Mouse (Mus musculus): ENCODE data around the gene Spsb4. TPM values are rescaled to one million over a fixed set of nuclear protein-coding genes. Genes with fewer than 3 reads are reported as not detected.
A peak's percentile ranks its signal among the peaks of the same experiment; 100 is the strongest.

The Spsb4 gene
- polyA plus RNA-seq, 2 experiments, result 19.9 to 28.4 TPM

DNA sequence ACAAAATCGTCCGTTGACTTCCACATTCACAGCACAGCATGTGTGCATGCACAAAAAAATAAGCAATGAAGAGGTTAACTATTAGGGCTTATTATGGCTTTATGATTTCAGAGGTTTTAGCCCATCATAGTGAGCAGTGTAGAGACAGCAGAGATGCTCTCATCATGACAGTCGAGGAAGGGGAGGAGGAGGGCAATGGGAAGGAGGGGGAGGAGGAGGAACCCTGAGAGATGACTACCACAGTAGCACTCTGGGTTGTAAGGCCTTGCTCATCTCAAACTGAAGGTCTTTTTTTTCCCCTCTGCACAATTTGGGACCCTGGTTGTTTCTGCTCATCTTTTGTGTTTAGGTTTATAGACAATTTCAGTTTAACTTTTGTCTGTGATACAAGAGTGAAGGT, 83.8 kb downstream of the Spsb4 start:
- H3K9ac ChIP-seq (ENCODE audit: low read depth, low read length, severe bottlenecking), result no peak overlapping the region
- no peaks in the 10 kb centered on the region for H3K9me3 ChIP-seq (ENCODE audit: control insufficient read depth, low read length)
- no peaks in the 10 kb centered on the region for H3K27me3 ChIP-seq (ENCODE audit: control insufficient read depth, insufficient read depth, low read length)
- DNase-seq (ENCODE audit: low spot score) (no peak), ATAC-seq (ENCODE audit: low FRiP score, low read depth) (no peak)
- 81% methylated on average over 3 of the region's 3 CpGs for WGBS
- H3K4me1 ChIP-seq (ENCODE audit: control insufficient read depth, insufficient read depth, low read length), result no peaks in the 10 kb centered on the region
- no peak overlapping the region for H3K4me2 ChIP-seq (replicated peaks; ENCODE audit: low read depth, low read length, severe bottlenecking)
- H3K4me3 ChIP-seq (replicated peaks; ENCODE audit: low read length), result no peak overlapping the region
- no peak for TF ChIP-seq POLR2A (IDR thresholded peaks at IDR 0.05; ENCODE audit: borderline replicate concordance, extremely low read depth, insufficient read depth, insufficient read length)
- no peak overlapping the region for H3K27ac ChIP-seq (replicated peaks; ENCODE audit: low read depth, low read length)
- H3K36me3 ChIP-seq (ENCODE audit: control insufficient read depth, insufficient read depth, low read length), result no peaks in the 10 kb centered on the region

- 61% methylated on average over 8 of the region's 8 CpGs for WGBS
- H3K27ac ChIP-seq (replicated peaks; ENCODE audit: low read depth, low read length), result 0 out of 2 replicates have a peak overlapping the region, but pooled peaks have one; percentile 28
- no peaks in the 10 kb centered on the region for H3K4me1 ChIP-seq (ENCODE audit: control insufficient read depth, insufficient read depth, low read length)
- H3K9me3 ChIP-seq (ENCODE audit: control insufficient read depth, low read length), result no peaks in the 10 kb centered on the region
- ATAC-seq (ENCODE audit: low FRiP score, low read depth) (no peak), DNase-seq (ENCODE audit: low spot score) (no peak)
- H3K9ac ChIP-seq (ENCODE audit: low read depth, low read length, severe bottlenecking), result no peak overlapping the region
- TF ChIP-seq POLR2A (IDR thresholded peaks at IDR 0.05; ENCODE audit: borderline replicate concordance, extremely low read depth, insufficient read depth, insufficient read length), result no peak
- H3K4me2 ChIP-seq (replicated peaks; ENCODE audit: low read depth, low read length, severe bottlenecking), result no peak overlapping the region
- H3K4me3 ChIP-seq (replicated peaks; ENCODE audit: low read length), result no peak overlapping the region
- H3K36me3 ChIP-seq (ENCODE audit: control insufficient read depth, insufficient read depth, low read length), result no peaks in the 10 kb centered on the region
- H3K27me3 ChIP-seq (ENCODE audit: control insufficient read depth, insufficient read depth, low read length), result no peaks in the 10 kb centered on the region
These were observed 85.9 kb downstream of the Spsb4 start for GRCm38 (mm10) chr9:96932751-96933150.

- no peak for TF ChIP-seq POLR2A (IDR thresholded peaks at IDR 0.05; ENCODE audit: borderline replicate concordance, extremely low read depth, insufficient read depth, insufficient read length)
- Histone ChIP-seq H3K27ac (replicated peaks; ENCODE audit: low read depth, low read length) (peak overlapping the region; percentile 52), H3K36me3 (ENCODE audit: control insufficient read depth, insufficient read depth, low read length) (no peaks in the 10 kb centered on the region), H3K4me2 (replicated peaks; ENCODE audit: low read depth, low read length, severe bottlenecking) (no peak overlapping the region), H3K27me3 (ENCODE audit: control insufficient read depth, insufficient read depth, low read length) (no peaks in the 10 kb centered on the region), H3K9ac (ENCODE audit: low read depth, low read length, severe bottlenecking) (no peak overlapping the region), H3K4me1 (ENCODE audit: control insufficient read depth, insufficient read depth, low read length) (peaks cover 21% of the 10 kb centered on the region), H3K4me3 (replicated peaks; ENCODE audit: low read length) (no peak overlapping the region), H3K9me3 (ENCODE audit: control insufficient read depth, low read length) (no peaks in the 10 kb centered on the region)
- ATAC-seq (ENCODE audit: low FRiP score, low read depth) (peak; percentile 72), DNase-seq (ENCODE audit: low spot score) (peak; percentile 73)
- 40% methylated on average over 17 of the region's 17 CpGs for WGBS
These were observed 94.9 kb downstream of the Spsb4 start for GRCm38 (mm10) chr9:96923577-96924316.

- DNase-seq (ENCODE audit: low spot score), result no peak
- peak; percentile 24; the same call in 1 of the 2 replicates for ATAC-seq (ENCODE audit: low FRiP score, low read depth)
- no peaks in the 10 kb centered on the region for H3K27me3 ChIP-seq (ENCODE audit: control insufficient read depth, insufficient read depth, low read length)
- peaks cover 21% of the 10 kb centered on the region for H3K4me1 ChIP-seq (ENCODE audit: control insufficient read depth, insufficient read depth, low read length)
- H3K4me2 ChIP-seq (replicated peaks; ENCODE audit: low read depth, low read length, severe bottlenecking), result no peak overlapping the region
- peak overlapping the region; percentile 52 for H3K27ac ChIP-seq (replicated peaks; ENCODE audit: low read depth, low read length)
- no peaks in the 10 kb centered on the region for H3K9me3 ChIP-seq (ENCODE audit: control insufficient read depth, low read length)
- WGBS, result 42% methylated on average over 6 of the region's 6 CpGs
- no peak for TF ChIP-seq POLR2A (IDR thresholded peaks at IDR 0.05; ENCODE audit: borderline replicate concordance, extremely low read depth, insufficient read depth, insufficient read length)
- H3K36me3 ChIP-seq (ENCODE audit: control insufficient read depth, insufficient read depth, low read length), result no peaks in the 10 kb centered on the region
- no peak overlapping the region for H3K9ac ChIP-seq (ENCODE audit: low read depth, low read length, severe bottlenecking)
- no peak overlapping the region for H3K4me3 ChIP-seq (replicated peaks; ENCODE audit: low read length)
These were observed 95.5 kb downstream of the Spsb4 start for GRCm38 (mm10) chr9:96923119-96923518.

DNA sequence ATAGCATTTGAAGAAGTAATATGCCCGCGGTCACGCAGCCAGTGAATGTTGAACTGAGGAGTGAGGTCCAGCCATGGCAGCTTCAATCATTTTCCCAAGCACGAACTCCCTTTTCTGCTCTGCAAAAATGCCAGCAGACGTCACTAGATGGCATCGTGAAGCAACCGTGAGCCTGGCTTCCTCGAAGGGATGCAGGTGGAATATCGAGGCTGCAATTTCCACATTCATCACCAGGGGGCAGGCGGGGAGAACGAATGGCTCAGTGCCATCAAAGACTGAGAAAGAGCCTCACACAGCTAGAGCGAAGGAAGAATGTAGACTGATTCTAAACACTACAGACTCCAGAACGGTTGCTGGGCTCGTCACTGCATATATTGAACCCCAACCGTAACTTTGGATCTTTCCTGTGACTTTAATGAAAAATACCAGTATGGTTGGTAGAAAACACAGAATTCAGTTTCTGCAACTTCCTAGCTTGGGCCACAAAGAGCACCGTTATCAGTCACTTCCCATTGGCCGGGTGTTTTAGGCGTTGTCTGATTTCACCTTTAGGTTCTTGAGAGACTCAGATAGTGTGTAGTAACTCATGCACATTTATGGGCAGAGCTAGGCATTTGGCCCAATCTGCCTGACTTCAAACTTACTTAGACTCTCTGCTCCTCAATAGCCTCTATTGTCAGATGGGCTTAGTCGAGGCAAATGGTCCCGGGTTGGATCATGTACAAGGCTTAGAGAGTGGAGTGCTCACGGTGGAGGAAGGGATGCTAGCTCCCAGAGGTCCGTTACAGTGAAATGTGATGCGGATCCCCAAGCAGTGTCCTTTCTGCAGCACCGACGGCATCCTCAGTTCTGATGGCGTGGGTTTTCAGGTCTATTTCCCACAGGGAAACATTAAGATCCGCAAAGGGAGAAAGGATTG, 101.8 kb downstream of the Spsb4 start:
- no peak overlapping the region for H3K27ac ChIP-seq (replicated peaks; ENCODE audit: low read depth, low read length)
- ATAC-seq (ENCODE audit: low FRiP score, low read depth) (peak; percentile 86), DNase-seq (ENCODE audit: low spot score) (peak; percentile 90)
- no peaks in the 10 kb centered on the region for H3K36me3 ChIP-seq (ENCODE audit: control insufficient read depth, insufficient read depth, low read length)
- WGBS, result 39% methylated on average over 27 of the region's 27 CpGs
- H3K9ac ChIP-seq (ENCODE audit: low read depth, low read length, severe bottlenecking), result no peak overlapping the region
- TF ChIP-seq POLR2A (IDR thresholded peaks at IDR 0.05; ENCODE audit: borderline replicate concordance, extremely low read depth, insufficient read depth, insufficient read length), result peak; percentile 46; the same call in 1 of the 2 replicates
- H3K27me3 ChIP-seq (ENCODE audit: control insufficient read depth, insufficient read depth, low read length), result no peaks in the 10 kb centered on the region
- no peak overlapping the region for H3K4me3 ChIP-seq (replicated peaks; ENCODE audit: low read length)
- no peak overlapping the region for H3K4me2 ChIP-seq (replicated peaks; ENCODE audit: low read depth, low read length, severe bottlenecking)
- H3K4me1 ChIP-seq (ENCODE audit: control insufficient read depth, insufficient read depth, low read length), result 0 out of 2 replicates have a peak, but pooled peaks cover under 1% of the 10 kb centered on the region
- H3K9me3 ChIP-seq (ENCODE audit: control insufficient read depth, low read length), result no peaks in the 10 kb centered on the region

Measured in limb, embryonic 14.5 days (tissue).